ENCODE assay signal across 21 mouse cellular contexts in the genomic region with DNA sequence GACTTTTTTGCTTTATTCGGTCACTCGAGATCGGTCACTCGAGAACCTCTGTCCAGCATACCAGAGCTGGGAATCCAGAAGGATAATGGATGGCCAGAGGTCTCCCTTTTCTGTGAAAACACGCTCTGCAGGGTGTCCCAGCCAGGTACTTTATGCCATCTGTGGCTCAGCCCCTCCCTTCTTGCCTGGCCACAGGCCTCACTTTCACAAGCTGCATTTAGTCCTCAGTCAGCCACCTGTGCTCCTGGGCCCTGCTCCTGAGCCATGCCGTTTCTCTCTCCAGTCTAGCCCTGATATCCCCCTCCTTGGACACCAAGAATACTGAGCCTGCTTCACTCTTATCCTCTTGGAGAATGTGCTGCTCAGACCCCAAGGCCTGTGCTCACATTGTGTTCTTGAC. TPM values are rescaled to one million over a fixed set of nuclear protein-coding genes. Genes with fewer than 3 reads are reported as not detected.
DNase-seq lines count a peak whose midpoint lies in the region; ATAC-seq and TF ChIP-seq lines count a peak whose summit lies in the region.
"Had no signal": no experiment of that assay in that cellular context is flagged by ENCODE, and none has a peak within 500 bp of the region (broad histone marks: within the 10 kb centered on the region; RNA-seq: fewer than 3 reads in every experiment).

No protein-coding gene starts in this region.

- no peak overlapping the region for H3K4me3 ChIP-seq in heart, adult 2 months
- H3K4me3 ChIP-seq in heart, postnatal 0 days (ENCODE audit: low read depth, low read length) = no peak overlapping the region
- H3K4me3 ChIP-seq in midbrain, embryonic 15.5 days = no peak overlapping the region
- H3K4me3 ChIP-seq in midbrain, embryonic 14.5 days (replicated peaks; ENCODE audit: low read depth, low read length) = no peak overlapping the region
- no peak overlapping the region for H3K4me3 ChIP-seq in small intestine, adult 2 months (ENCODE audit: low read depth, low read length)
- H3K4me3 ChIP-seq: embryonic facial prominence, embryonic 15.5 days; forebrain, embryonic 10.5 days; hindbrain, embryonic 15.5 days; limb, embryonic 15.5 days; midbrain, embryonic 10.5 days; myocyte; neural tube, embryonic 15.5 days had no signal

- H3K9me3 ChIP-seq in heart, postnatal 0 days (replicated peaks; ENCODE audit: control insufficient read depth, low read length) = no peaks in the 10 kb centered on the region
- no peaks in the 10 kb centered on the region for H3K9me3 ChIP-seq in midbrain, embryonic 15.5 days
- no peaks in the 10 kb centered on the region for H3K9me3 ChIP-seq in midbrain, embryonic 14.5 days (ENCODE audit: control insufficient read depth, low read length)
- H3K9me3 ChIP-seq: embryonic facial prominence, embryonic 15.5 days; forebrain, embryonic 10.5 days; hindbrain, embryonic 15.5 days; limb, embryonic 15.5 days; midbrain, embryonic 10.5 days; neural tube, embryonic 15.5 days had no signal

- H3K36me3 ChIP-seq in heart, adult 2 months (ENCODE audit: control insufficient read depth, insufficient read depth, low read length) = no peaks in the 10 kb centered on the region; the same call in 1 of the 2 replicates
- H3K36me3 ChIP-seq in heart, postnatal 0 days (replicated peaks; ENCODE audit: control insufficient read depth, insufficient read depth, low read length) = peaks cover 49% of the 10 kb centered on the region
- H3K36me3 ChIP-seq in midbrain, embryonic 15.5 days (replicated peaks) = peaks cover 31% of the 10 kb centered on the region
- H3K36me3 ChIP-seq in midbrain, embryonic 14.5 days (ENCODE audit: control insufficient read depth, insufficient read depth, low read length) = peaks cover 93% of the 10 kb centered on the region
- H3K36me3 ChIP-seq in small intestine, adult 2 months (ENCODE audit: control insufficient read depth, insufficient read depth, low read length) = peaks cover 33% of the 10 kb centered on the region
- H3K36me3 ChIP-seq: G1E had no signal

- no peak overlapping the region for H3K4me2 ChIP-seq in heart, postnatal 0 days (ENCODE audit: low read depth, low read length)
- no peak overlapping the region for H3K4me2 ChIP-seq in midbrain, embryonic 15.5 days
- H3K4me2 ChIP-seq in midbrain, embryonic 14.5 days (ENCODE audit: low read length) = no peak overlapping the region
- H3K4me2 ChIP-seq: embryonic facial prominence, embryonic 15.5 days; hindbrain, embryonic 15.5 days; limb, embryonic 15.5 days; neural tube, embryonic 15.5 days had no signal

- H3K27ac ChIP-seq in heart, adult 2 months = peak overlapping the region; percentile 66
- peak overlapping the region; percentile 89 for H3K27ac ChIP-seq in heart, postnatal 0 days (ENCODE audit: low read depth)
- no peak overlapping the region for H3K27ac ChIP-seq in midbrain, embryonic 15.5 days
- no peak overlapping the region for H3K27ac ChIP-seq in midbrain, embryonic 14.5 days (replicated peaks; ENCODE audit: low read depth, low read length)
- H3K27ac ChIP-seq in small intestine, adult 2 months (ENCODE audit: insufficient read depth, low read depth, low read length) = peak overlapping the region; percentile 24; the same call in 1 of the 2 replicates
- H3K27ac ChIP-seq: embryonic facial prominence, embryonic 15.5 days; midbrain, embryonic 10.5 days had no signal

- no peak for DNase-seq in heart, adult 2 months
- no peak for DNase-seq in heart, postnatal 10 days
- DNase-seq in heart, postnatal 0 days (ENCODE audit: low spot score) = no peak
- DNase-seq in heart, postnatal 4 days = no peak
- DNase-seq in midbrain, embryonic 14.5 days = no peak
- DNase-seq in left cerebral cortex, postnatal 14 days (ENCODE audit: low spot score in 2 of 2) = no peak
- DNase-seq: embryo, embryonic 11 days; gastrocnemius, postnatal 10 days; lung, adult 18-20 months; right cerebral cortex, postnatal 25 days; thymus, postnatal 25 days had no signal

- TF ChIP-seq POLR2A in heart, adult 2 months (IDR thresholded peaks at IDR 0.05; ENCODE audit: insufficient read depth, low read depth, low read length) = no peak
- TF ChIP-seq POLR2A in small intestine, adult 2 months (IDR thresholded peaks at IDR 0.05; ENCODE audit: low read depth, low read length) = no peak

- TF ChIP-seq EP300 in heart, adult 2 months (IDR thresholded peaks at IDR 0.05; ENCODE audit: insufficient read depth, low read depth, low read length) = no peak
- no peak for TF ChIP-seq EP300 in heart, postnatal 0 days (IDR thresholded peaks at IDR 0.05; ENCODE audit: low read depth)

- no peaks in the 10 kb centered on the region for H3K79me2 ChIP-seq in heart, adult 2 months (replicated peaks; ENCODE audit: control insufficient read depth, insufficient read depth, low read length)

- WGBS in heart, adult 2 months = 69% methylated on average over 6 of the region's 6 CpGs
- 67% methylated on average over 6 of the region's 6 CpGs for WGBS in heart, postnatal 0 days
- 91% methylated on average over 6 of the region's 6 CpGs for WGBS in midbrain, embryonic 15.5 days
- WGBS in midbrain, embryonic 14.5 days = 92% methylated on average over 6 of the region's 6 CpGs
- 84% methylated on average over 6 of the region's 6 CpGs for WGBS in small intestine, adult 2 months

- intact Hi-C loops in heart, adult 2 months (cut with DNase I) = no loop called here
- intact Hi-C loops in heart, postnatal 10 days (cut with DNase I) = no loop called here
- intact Hi-C loops in left cerebral cortex, postnatal 14 days (cut with DNase I) = loop anchor here (5.0 kb wide), 1 partner anchor 34 kb away; no protein-coding TSS in a partner anchor

- TF ChIP-seq CTCF in heart, adult 2 months (IDR thresholded peaks at IDR 0.05) = no peak
- no peak for TF ChIP-seq CTCF in heart, postnatal 0 days (IDR thresholded peaks at IDR 0.05; ENCODE audit: low read depth)
- TF ChIP-seq CTCF in small intestine, adult 2 months (IDR thresholded peaks at IDR 0.05; ENCODE audit: extremely low read depth, insufficient read length, insufficient replicate concordance, low read depth, low read length) = no peak

- no peak overlapping the region for H3K9ac ChIP-seq in heart, adult 2 months (ENCODE audit: low read depth, low read length)
- no peak overlapping the region for H3K9ac ChIP-seq in heart, postnatal 0 days (replicated peaks; ENCODE audit: low read depth, low read length)
- peak overlapping the region; percentile 1; the same call in 1 of the 2 replicates for H3K9ac ChIP-seq in midbrain, embryonic 15.5 days
- H3K9ac ChIP-seq in midbrain, embryonic 14.5 days (replicated peaks; ENCODE audit: low read length) = no peak overlapping the region
- H3K9ac ChIP-seq: embryonic facial prominence, embryonic 15.5 days; hindbrain, embryonic 15.5 days; limb, embryonic 15.5 days; neural tube, embryonic 15.5 days had no signal

- no peaks in the 10 kb centered on the region for H3K27me3 ChIP-seq in heart, adult 2 months (ENCODE audit: control insufficient read depth, insufficient read depth, low read length)
- H3K27me3 ChIP-seq in heart, postnatal 0 days (ENCODE audit: control insufficient read depth, insufficient read depth, low read length) = no peaks in the 10 kb centered on the region
- H3K27me3 ChIP-seq in midbrain, embryonic 15.5 days (replicated peaks) = no peaks in the 10 kb centered on the region
- no peaks in the 10 kb centered on the region for H3K27me3 ChIP-seq in midbrain, embryonic 14.5 days (ENCODE audit: control insufficient read depth, insufficient read depth, low read length)
- H3K27me3 ChIP-seq in small intestine, adult 2 months (ENCODE audit: control insufficient read depth, insufficient read depth, low read length) = no peaks in the 10 kb centered on the region
- H3K27me3 ChIP-seq: embryonic facial prominence, embryonic 15.5 days; hindbrain, embryonic 15.5 days; limb, embryonic 15.5 days; neural tube, embryonic 15.5 days had no signal

- peaks cover 20% of the 10 kb centered on the region for H3K4me1 ChIP-seq in heart, adult 2 months (ENCODE audit: control insufficient read depth, insufficient read depth, low read length)
- peaks cover 16% of the 10 kb centered on the region for H3K4me1 ChIP-seq in heart, postnatal 0 days (ENCODE audit: control insufficient read depth, insufficient read depth)
- peaks cover 25% of the 10 kb centered on the region for H3K4me1 ChIP-seq in midbrain, embryonic 15.5 days
- H3K4me1 ChIP-seq in midbrain, embryonic 14.5 days (ENCODE audit: control insufficient read depth, insufficient read depth, low read length) = peaks cover 15% of the 10 kb centered on the region
- peaks cover 17% of the 10 kb centered on the region; the same call in 1 of the 2 replicates for H3K4me1 ChIP-seq in small intestine, adult 2 months (ENCODE audit: control insufficient read depth, insufficient read depth, insufficient read length, low read length)

- no peak for ATAC-seq in heart, postnatal 0 days (ENCODE audit: insufficient read depth, low read depth)
- ATAC-seq in midbrain, embryonic 15.5 days (replicated peaks) = no peak
- no peak for ATAC-seq in midbrain, embryonic 14.5 days (ENCODE audit: low FRiP score, low TSS enrichment)

RNA-seq across cellular contexts. Expression of gene Ppif, which starts 52.9 kb away (rescaled TPM):
- 100 to 1,000 TPM; 244 to 288 TPM for total RNA-seq in heart, adult 2 months (2021)
- 487 and 529 TPM in 2 replicates for polyA plus RNA-seq in heart, adult 2 months (2012; rRNA removed)
- 100 to 1,000 TPM; 248 to 271 TPM for total RNA-seq in heart, postnatal 10 days (2021)
- 205 and 222 TPM in 2 replicates for total RNA-seq in heart, postnatal 0 days (2014; rRNA removed; ENCODE audit: low replicate concordance)
- 140 and 151 TPM in 2 replicates for polyA plus RNA-seq in heart, postnatal 0 days (2015; fragmentation: Nextera tagmentation; extraction: Ambion mirVana)
- 100 to 1,000 TPM; 188 to 208 TPM for total RNA-seq in heart, postnatal 4 days (2021)
- 30.6 and 32.0 TPM in 2 replicates for polyA plus RNA-seq in midbrain, embryonic 15.5 days (2015; fragmentation: Nextera tagmentation; extraction: Ambion mirVana)
- 28.0 and 29.4 TPM in 2 replicates for polyA plus RNA-seq in midbrain, embryonic 14.5 days (2014; fragmentation: Nextera tagmentation; extraction: Ambion mirVana)
- 66.8 and 80.1 TPM in 2 replicates for polyA plus RNA-seq in small intestine, adult 2 months (2012; rRNA removed)
- total RNA-seq in left cerebral cortex, postnatal 14 days (2021) = 10 to 100 TPM; 23.5 to 25.2 TPM

Comparison
In these comparisons a context has a peak if more than half of its experiments do, and no peak if none do; other contexts are left out.
1. H3K27ac ChIP-seq: peak in heart, adult 2 months (single experiment), heart, postnatal 0 days (single experiment) and small intestine, adult 2 months (single experiment); none in midbrain, embryonic 15.5 days (single experiment) and midbrain, embryonic 14.5 days (single experiment).